Mouse (Mus musculus): Measurements from ENCODE around the gene Pafah1b2. TPM values are rescaled to one million over a fixed set of nuclear protein-coding genes. Genes with fewer than 3 reads are reported as not detected.

Pafah1b2 gene
- polyA plus RNA-seq, 1 experiment = 246 TPM

GRCm38 (mm10) chr9:45958023-45958670 is 54.3 kb downstream of the Pafah1b2 start:
- no peak for TF ChIP-seq POLR2A (IDR thresholded peaks at IDR 0.05; ENCODE audit: control insufficient read depth, low read depth, low read length)
- H3K27ac ChIP-seq (ENCODE audit: control insufficient read depth, insufficient read depth, low read depth, low read length) = no peak overlapping the region

DNA sequence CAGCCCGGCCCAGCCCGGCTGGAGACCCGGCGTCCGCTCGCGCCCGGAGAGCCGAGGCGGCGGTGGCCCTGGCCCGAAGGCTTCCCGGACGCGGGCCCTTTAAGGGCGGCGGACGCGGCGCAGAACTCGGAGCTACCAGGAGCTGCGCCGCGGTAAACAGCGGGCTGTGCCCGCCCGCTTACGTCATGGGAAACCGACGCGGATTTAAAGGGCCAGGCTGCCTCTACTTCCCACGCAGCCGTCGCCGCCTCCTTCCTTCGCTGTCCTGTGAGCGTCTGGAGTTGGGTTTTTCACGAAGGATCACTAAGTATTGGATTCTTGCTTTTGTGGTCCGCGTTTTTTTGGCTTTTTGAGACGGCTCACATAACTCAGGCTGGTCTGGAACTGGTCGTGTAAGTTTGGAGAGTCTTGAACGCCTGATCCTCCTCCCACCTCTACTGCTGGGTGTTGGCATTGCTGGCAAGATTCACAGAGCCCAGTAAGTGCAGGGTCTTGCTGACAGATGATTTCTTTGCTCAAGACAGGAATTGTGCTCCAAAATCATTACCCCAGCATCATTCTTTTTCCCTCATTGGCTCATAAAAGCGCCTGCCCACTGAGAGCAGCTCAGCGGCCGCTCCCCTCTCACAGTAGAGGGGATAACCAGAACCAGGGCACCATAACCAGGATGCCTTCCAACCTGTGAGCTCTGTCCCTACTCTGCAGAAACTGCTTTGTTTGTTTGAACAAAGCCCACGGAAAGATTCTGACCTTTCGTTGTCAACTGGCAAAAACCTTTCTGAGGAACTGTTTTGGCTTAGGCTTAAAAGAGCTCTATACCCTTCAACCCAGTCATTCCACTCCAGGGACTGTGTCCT is 57.2 kb downstream of the Pafah1b2 start, which contains the start of gene Sidt2:
TSS of gene Sidt2 (minus strand) at position 152 of the 857 bp plus-strand sequence.
- Histone ChIP-seq H3K4me3 (ENCODE audit: control insufficient read depth, low read depth, low read length) (peak within 1 kb of the TSS; percentile 89), H3K27me3 (ENCODE audit: control insufficient read depth, insufficient read depth, low read length) (no peaks in the 10 kb centered on the region), H3K27ac (ENCODE audit: control insufficient read depth, insufficient read depth, low read depth, low read length) (peak within 1 kb of the TSS; percentile 94), H3K4me1 (ENCODE audit: control insufficient read depth, insufficient read depth, low read length) (peaks cover 3% of the 10 kb centered on the region), H3K36me3 (ENCODE audit: control insufficient read depth, insufficient read depth, low read length) (peaks cover 2% of the 10 kb centered on the region; the same call in 1 of the 2 replicates)
- TF ChIP-seq CTCF (IDR thresholded peaks at IDR 0.05; ENCODE audit: control insufficient read depth, insufficient read depth, insufficient replicate concordance, low read depth, low read length) (no peak), POLR2A (IDR thresholded peaks at IDR 0.05; ENCODE audit: control insufficient read depth, low read depth, low read length) (peak; percentile 64; the same call in 1 of the 2 replicates)

More at GRCm38 (mm10) chr9:45958023-45958670, 54.3 kb downstream of the Pafah1b2 start:
- peaks cover 3% of the 10 kb centered on the region for H3K4me1 ChIP-seq (ENCODE audit: control insufficient read depth, insufficient read depth, low read length)
- no peaks in the 10 kb centered on the region for H3K27me3 ChIP-seq (ENCODE audit: control insufficient read depth, insufficient read depth, low read length)
- H3K36me3 ChIP-seq (ENCODE audit: control insufficient read depth, insufficient read depth, low read length) = no peaks in the 10 kb centered on the region
- H3K4me3 ChIP-seq (ENCODE audit: control insufficient read depth, low read depth, low read length) = no peak overlapping the region

DNA sequence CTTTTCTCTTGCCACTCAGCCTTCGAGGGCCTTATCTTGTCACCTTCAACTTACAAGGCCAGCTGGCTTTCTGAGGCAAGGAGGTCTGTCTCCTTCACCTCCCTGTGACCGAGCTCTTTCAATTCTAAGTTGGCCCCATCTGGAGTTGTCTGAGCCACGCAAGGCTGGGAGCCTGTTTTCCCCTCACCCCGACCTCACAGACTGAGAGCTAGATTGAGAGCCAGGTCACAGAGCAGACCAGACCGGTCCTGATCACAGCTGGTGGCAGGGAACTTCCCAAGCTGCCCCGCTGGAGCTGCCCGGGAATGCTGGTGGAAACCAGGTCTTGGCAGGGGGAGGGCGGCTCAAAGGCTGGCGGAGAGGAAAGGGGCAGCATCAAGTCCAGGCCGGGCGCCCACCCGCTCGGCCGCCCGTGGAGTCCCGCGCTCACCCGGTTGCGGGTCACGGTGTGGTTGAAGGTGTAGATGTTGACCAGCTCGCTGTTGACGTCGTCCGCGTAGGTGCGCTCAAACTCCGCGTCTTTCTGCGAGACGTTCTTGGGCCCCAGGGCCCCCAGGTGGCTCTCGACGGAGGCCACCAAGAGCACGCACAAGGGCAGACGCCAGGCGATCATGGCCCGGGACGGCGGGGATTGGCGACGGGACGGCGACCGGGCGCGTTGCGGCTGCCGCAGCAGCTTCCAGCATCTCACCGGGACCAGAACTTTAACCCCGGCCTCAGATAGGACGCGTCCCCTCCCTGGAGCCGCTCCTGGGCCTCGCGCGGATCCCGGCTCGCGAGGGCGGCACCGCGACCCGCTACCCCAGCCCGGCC is 58.0 kb downstream of the Pafah1b2 start:
- H3K27ac ChIP-seq (ENCODE audit: control insufficient read depth, insufficient read depth, low read depth, low read length) = peak overlapping the region; percentile 94
- peaks cover 2% of the 10 kb centered on the region; the same call in 1 of the 2 replicates for H3K36me3 ChIP-seq (ENCODE audit: control insufficient read depth, insufficient read depth, low read length)
- peaks cover 3% of the 10 kb centered on the region for H3K4me1 ChIP-seq (ENCODE audit: control insufficient read depth, insufficient read depth, low read length)
- TF ChIP-seq CTCF (IDR thresholded peaks at IDR 0.05; ENCODE audit: control insufficient read depth, insufficient read depth, insufficient replicate concordance, low read depth, low read length) (no peak), POLR2A (IDR thresholded peaks at IDR 0.05; ENCODE audit: control insufficient read depth, low read depth, low read length) (no peak; the same call in 1 of the 2 replicates)
- H3K4me3 ChIP-seq (ENCODE audit: control insufficient read depth, low read depth, low read length) = peak overlapping the region; percentile 89
- H3K27me3 ChIP-seq (ENCODE audit: control insufficient read depth, insufficient read depth, low read length) = no peaks in the 10 kb centered on the region

DNA sequence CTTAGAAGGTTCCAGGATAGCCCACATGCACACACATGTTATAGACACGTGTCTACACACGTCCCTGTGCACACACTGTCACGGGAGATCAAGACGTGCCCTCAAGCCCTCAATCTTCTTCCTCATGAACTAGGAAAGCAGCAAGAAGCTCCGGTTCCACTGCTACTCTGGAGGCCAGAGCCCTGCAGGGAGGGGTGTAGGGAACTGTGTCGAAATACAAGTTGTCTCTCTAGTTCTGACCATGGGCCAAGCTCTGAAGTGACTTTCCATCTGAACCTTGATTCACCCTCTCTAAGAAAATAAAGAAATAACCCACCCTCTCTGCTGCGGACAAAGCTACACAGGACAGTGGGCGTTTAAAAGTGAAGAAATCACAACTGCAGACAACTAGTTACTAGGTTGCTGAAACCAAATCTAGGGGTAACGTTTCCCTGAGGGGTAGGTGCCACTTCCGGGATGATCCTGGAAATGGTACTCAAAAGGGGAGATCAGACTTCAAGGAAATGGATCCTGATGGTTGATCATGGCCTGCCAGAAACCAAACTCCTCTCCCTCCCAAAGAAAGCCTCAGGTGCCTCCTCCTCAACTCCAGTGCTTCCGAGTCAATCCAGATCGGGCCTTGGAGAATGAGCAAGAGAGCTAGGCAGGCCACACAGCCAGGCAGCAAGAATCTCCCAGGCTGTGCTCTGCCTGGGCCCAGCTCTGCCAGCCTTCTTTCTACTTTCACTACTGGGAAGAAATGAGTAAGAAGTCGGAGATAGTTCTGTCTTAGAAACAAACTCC is 58.8 kb downstream of the Pafah1b2 start:
- Histone ChIP-seq H3K27ac (ENCODE audit: control insufficient read depth, insufficient read depth, low read depth, low read length) (peak overlapping the region; percentile 94), H3K36me3 (ENCODE audit: control insufficient read depth, insufficient read depth, low read length) (peaks cover 2% of the 10 kb centered on the region; the same call in 1 of the 2 replicates), H3K4me1 (ENCODE audit: control insufficient read depth, insufficient read depth, low read length) (peaks cover 3% of the 10 kb centered on the region), H3K27me3 (ENCODE audit: control insufficient read depth, insufficient read depth, low read length) (no peaks in the 10 kb centered on the region), H3K4me3 (ENCODE audit: control insufficient read depth, low read depth, low read length) (peak overlapping the region; percentile 89)
- TF ChIP-seq POLR2A (IDR thresholded peaks at IDR 0.05; ENCODE audit: control insufficient read depth, low read depth, low read length) = no peak
- no peak for TF ChIP-seq CTCF (IDR thresholded peaks at IDR 0.05; ENCODE audit: control insufficient read depth, insufficient read depth, insufficient replicate concordance, low read depth, low read length)

GRCm38 (mm10) chr9:45952890-45953289 is 59.6 kb downstream of the Pafah1b2 start:
- peaks cover 3% of the 10 kb centered on the region for H3K4me1 ChIP-seq (ENCODE audit: control insufficient read depth, insufficient read depth, low read length)
- H3K27ac ChIP-seq (ENCODE audit: control insufficient read depth, insufficient read depth, low read depth, low read length) = no peak overlapping the region
- no peak for TF ChIP-seq POLR2A (IDR thresholded peaks at IDR 0.05; ENCODE audit: control insufficient read depth, low read depth, low read length)
- no peak for TF ChIP-seq CTCF (IDR thresholded peaks at IDR 0.05; ENCODE audit: control insufficient read depth, insufficient read depth, insufficient replicate concordance, low read depth, low read length)
- no peaks in the 10 kb centered on the region for H3K27me3 ChIP-seq (ENCODE audit: control insufficient read depth, insufficient read depth, low read length)
- H3K36me3 ChIP-seq (ENCODE audit: control insufficient read depth, insufficient read depth, low read length) = peaks cover 2% of the 10 kb centered on the region; the same call in 1 of the 2 replicates
- no peak overlapping the region; the same call in 1 of the 2 replicates for H3K4me3 ChIP-seq (ENCODE audit: control insufficient read depth, low read depth, low read length)

GRCm38 (mm10) chr9:45952057-45952456 is 60.4 kb downstream of the Pafah1b2 start:
- Histone ChIP-seq H3K4me1 (ENCODE audit: control insufficient read depth, insufficient read depth, low read length) (peaks cover 3% of the 10 kb centered on the region), H3K27ac (ENCODE audit: control insufficient read depth, insufficient read depth, low read depth, low read length) (no peak overlapping the region), H3K4me3 (ENCODE audit: control insufficient read depth, low read depth, low read length) (no peak overlapping the region), H3K27me3 (ENCODE audit: control insufficient read depth, insufficient read depth, low read length) (no peaks in the 10 kb centered on the region), H3K36me3 (ENCODE audit: control insufficient read depth, insufficient read depth, low read length) (peaks cover 2% of the 10 kb centered on the region; the same call in 1 of the 2 replicates)
- TF ChIP-seq CTCF (IDR thresholded peaks at IDR 0.05; ENCODE audit: control insufficient read depth, insufficient read depth, insufficient replicate concordance, low read depth, low read length) (no peak), POLR2A (IDR thresholded peaks at IDR 0.05; ENCODE audit: control insufficient read depth, low read depth, low read length) (no peak)
